Mouse (Mus musculus) kidney, adult 9 months (tissue): ENCODE measurements around the gene Pan3.

Experiments
- DNase-seq: peaks from one replicate; pipeline ENCODE4 v3.0.0; 2022

Pan3 gene

DNA sequence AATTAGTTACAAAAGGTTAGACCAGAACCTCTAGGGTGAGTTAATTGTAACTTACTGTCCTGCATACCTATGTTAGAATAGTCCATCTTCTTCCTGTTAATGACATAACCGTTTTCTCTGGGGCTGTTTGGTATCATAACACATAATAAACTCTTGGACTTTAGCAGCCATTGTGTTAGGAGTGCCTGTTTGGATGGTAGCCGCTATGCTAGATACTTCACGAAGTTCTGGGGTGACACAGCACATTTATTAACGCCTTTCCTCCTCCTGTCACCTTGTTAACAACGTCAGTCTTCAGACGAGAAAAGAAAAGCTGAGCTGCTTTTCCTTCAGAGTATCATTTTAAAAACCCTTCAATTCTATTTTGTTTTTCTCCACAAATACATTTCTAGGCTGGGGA lies 59.3 kb downstream of the Pan3 start:
- peak; percentile 26 for DNase-seq

DNA sequence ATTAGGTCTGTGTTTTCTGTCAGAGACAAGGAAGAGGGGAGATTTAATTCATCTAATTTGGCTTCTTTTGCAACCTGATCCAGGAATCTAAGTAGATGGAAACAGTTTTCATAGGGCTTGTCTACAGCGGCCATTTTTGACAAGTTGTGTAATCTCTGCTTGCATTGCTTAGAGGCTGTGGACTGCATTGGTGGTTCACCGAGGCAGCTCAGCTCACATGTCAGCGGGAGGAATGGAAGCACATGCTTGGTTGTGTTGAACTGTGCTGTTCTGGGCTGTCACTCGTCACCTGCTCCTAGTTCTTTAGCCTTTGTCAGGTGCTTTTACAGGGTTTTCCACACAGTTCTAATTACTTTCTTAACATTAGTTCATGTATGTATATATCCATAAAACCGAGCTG lies 60.9 kb downstream of the Pan3 start:
- no peak for DNase-seq

DNA sequence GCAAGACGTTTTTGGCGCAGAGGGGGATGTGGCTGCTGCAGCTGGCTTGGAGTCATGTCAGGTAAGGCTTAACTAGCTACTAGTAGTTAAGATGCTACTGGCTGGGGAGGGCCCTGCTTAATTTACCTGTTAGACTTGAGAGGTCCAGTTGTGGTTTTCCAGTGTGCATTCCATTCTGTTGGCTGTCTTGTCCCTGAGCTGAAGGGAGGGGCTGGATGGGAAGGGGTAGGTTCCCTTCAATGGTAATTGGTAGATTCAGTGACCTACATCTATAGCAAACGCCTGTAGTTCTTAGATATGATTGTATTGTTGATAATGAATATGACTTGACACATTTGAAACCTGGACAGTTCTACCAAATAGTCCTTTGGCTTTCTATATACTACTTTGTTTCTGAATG lies 62.5 kb downstream of the Pan3 start:
- DNase-seq = no peak

DNA sequence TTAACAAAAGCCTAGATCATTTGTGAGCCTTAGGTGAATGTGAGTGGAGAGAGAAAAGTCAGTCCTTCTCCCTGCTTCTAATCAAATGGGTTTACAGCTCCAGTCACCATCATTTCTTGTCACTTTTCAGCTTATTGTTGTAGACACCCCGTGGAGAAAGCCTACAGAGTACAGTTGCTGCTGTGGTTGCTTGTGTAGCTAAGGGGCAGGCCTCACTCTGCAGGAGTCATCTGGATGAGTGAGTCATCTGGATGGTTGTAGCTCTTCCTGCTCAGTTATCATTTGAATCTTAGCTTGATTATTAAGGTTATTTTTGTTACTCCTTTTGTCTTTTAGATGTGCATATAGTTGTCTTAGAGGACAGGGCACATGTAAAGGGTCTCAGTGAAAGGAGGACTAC lies 63.2 kb downstream of the Pan3 start:
- DNase-seq = no peak

DNA sequence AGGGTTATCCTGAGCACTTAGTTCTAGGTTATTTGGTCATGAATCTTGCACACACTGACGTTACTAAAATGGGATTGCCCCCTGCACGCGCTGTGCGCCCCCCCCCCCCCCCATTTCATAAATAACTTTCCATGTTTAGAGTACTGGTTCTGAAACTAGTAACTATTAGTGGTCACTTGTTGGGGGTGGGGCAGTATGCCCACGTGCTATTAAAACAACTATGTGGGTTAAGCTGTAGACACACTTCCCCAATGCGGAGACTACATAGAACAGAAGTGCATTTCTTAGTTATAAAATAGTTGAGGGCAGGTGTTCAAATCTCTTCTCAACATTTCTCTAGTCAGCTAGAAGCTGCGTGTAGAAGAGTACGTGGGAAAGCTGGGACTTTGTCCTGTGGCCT lies 63.7 kb downstream of the Pan3 start:
- DNase-seq = no peak

DNA sequence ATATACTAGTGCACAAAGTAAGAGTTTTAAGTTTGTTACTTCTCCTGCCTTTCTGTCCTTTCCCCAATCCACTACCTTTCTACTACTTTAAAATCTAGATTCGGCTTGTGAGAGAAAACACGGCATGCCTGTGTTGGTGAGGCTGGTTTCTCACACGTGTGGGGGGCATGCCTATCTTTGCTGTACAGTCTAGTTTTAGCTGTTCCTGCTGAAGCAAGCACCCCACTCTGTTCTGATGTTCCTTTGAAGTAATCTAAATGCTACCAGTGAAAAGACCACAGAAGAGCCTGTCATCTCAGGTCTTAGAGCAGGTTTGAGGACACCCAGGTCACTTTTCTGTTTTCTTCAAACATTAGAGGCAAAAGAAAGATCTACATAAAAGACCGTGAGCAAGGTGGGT lies 64.4 kb downstream of the Pan3 start:
- DNase-seq = no peak

DNA sequence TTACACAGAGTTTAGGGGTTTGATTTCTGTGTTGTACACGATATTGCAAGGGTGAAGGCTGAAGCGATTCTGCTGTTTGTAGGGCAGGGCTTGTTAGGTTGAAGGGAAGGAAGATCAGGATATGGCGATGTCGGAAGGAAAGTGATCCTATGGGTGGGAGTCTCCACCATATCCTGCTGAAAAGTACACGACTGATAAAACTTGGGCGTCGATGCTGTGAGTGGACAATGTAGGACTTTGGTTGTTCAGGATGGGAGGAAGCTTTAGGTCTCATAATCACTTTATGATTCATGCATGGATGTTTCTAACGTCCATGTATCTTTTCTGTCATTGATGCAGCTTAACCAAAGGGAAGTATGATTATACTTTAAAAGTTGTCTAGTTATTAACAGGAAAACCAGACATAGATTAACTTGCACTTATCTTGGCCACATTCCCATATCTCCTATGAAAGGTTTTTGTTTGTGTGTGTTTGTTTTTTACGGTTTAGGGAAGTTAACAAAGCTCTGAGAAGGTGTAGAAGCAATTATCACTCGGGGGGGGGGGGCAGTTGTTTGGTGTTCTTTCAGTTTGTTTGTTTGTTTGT lies 64.9 kb downstream of the Pan3 start:
- DNase-seq = no peak

DNA sequence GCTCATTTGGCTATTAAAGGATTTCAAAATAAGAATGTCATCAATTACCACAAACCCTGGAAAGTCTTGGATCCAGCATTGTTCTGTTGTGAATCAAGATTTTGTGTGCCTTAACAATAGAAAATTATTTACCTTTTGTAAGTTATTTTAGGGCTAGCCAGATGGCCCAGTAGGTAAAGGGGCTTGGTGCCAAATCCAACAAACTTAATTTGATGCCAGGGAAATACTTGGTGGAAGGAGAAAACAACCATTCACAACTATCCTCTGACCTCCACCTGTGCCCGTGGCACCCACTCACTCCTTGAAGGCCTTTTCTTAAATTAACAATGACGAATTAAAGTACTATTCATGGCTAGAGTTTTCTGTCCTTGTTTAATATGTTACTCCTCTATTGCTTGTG lies 66.0 kb downstream of the Pan3 start:
- DNase-seq = peak; percentile 42

DNA sequence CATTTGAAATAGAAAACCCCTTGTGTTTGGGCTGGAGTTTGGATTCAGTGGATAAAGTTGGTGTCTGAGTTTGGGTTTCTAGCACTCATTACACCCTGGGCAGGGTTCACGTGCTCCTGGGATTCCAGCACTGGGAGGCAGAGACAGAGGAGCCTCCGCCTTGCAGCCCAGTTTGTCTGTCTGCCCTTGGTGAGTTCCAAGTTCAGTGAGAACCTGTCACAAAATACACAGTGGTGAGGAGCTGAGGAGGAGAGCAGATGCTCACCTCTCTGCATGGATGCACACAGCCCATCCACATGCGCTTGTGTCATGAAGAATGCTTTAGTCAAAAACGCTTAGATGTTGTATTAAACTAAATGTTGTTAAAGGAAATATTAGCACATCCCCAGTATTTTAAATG lies 67.0 kb downstream of the Pan3 start:
- DNase-seq = peak; percentile 77

DNA sequence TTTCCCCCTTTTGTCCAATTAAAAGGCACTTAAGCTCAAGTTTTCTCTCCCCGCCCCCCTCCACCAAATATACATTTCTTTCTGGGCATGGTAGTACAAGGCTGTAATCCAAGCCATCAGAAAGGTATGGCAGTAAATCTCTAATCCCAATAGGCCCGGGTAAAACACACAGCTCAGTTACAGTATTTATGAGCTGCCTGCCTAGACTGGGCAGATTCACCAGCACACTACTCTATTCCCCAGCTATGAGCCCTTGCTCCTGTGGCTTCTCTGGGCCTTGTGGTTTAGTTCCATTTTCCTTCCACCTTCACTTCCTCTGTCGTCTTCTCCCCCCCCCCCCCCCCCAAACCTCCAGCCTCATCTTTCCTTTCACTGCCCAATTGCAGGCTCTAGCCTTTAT lies 67.8 kb downstream of the Pan3 start:
- DNase-seq = no peak

DNA sequence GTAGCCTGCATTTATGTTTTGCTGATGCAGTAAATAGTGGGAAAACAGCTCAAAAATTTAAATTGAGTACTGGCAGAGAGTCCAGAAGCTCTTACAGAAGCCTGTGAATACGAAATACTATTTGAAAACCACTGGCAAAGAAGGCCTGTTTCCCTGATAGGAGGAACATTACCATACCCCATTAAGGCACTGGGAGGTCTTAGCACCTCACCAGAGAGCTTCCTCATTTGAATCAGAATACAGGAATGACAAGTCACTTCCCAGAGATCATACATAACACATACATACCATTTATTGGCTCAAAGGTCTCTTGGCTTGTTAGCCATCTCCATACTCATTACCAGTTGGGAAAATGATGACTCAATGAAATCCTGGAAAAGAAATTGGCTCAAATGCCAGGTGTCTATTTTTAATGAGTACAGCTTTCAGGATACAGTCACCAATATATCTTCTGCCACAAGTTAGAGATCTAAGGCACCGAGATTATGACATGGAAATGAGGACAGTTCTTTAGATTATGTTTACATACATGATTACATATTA lies 71.6 kb downstream of the Pan3 start:
- no peak for DNase-seq

DNA sequence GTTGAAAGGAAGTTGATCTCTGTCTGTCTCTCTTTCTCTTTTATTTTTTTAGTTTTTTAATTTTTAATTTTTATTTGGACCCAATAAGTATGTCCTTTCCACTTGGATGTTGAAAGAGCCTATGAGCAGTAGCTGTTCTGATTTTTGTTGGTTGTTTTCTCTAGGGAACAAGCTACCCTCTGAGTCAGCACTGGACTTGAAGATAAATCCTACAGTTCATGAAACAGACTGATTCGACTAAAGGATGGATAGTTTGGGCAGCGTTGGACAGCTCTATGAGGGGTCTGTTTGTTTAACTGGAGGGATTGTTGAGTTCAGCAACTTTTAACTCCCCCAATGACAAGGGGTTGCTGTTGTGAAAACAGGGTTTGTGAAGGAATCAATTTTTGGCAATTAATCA lies 73.0 kb downstream of the Pan3 start:
- no peak for DNase-seq

DNA sequence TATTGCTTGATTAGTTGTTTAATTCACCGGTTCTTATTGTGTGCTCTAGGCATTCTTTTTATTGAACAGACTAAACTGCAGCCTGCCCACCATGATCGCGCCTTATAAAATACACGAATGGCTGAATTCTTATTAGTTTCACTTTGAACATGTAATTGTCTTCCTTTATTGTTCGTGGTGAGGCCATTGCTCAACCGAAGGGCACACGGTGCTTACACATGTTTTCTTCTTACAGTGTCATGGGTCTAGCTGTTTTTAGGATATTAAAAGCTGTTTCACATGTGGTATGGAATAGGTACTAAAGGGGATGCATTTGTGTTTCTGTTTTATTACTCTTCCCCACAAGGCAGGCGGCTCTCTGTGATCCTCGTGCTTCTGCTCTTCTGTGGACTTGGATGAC lies 81.4 kb downstream of the Pan3 start:
- DNase-seq = no peak

DNA sequence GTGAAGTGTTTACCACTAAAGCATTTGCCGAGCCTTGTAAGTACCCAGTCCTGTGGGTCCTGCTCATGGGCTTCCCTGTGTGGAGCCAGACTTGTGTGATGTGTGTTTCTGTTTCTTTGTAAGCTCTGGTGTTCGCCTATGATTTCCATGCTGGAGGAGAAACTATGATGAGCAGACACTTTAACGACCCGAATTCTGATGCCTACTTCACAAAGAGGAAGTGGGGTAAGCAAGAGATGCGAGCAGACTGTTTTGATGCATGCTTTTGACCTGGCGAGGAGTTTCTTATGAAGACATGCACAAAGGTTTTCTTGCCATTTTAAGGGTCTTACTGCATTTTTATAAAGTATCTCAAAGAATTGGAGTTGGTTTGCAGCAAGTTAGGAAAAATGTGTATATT lies 97.0 kb downstream of the Pan3 start:
- DNase-seq = no peak

DNA sequence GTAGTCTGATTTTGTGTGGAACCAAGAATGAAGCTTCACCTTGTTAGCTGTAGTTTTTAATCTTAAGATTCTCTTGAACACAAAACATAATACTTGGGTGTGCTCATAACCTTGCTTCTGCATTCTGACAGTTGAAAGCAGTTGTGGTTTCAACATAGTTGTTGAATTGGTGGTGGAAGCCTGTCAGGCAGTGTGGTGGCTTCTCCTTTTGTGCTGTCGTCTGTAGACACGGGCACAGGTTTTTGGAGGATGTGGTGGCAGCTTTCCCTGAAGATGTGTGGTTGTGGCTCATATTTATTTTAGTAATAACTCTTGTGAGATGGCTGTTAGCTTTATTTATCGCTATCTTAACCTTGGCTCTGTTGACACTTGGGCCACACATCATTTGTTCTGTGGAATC lies 97.8 kb downstream of the Pan3 start:
- no peak for DNase-seq

DNA sequence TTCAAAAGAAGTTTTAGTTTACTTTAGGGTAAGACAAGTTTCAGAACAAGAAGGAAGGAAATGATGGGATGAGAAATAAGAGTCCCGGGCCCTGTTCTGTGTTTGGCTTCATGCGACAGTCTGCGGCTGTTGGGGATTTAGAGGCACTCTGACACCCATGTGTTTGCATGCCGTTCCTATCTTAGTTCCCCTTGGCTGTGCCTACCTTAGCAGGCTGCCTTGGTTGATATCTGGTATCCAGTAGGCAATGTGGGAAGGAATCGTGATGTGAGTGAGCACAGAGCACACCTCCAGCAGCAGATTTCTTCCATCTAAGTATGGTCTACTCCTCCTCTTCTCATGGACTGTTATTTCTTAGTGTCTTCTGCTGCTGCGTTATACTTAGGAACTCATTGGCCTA lies 102.1 kb downstream of the Pan3 start:
- no peak for DNase-seq

DNA sequence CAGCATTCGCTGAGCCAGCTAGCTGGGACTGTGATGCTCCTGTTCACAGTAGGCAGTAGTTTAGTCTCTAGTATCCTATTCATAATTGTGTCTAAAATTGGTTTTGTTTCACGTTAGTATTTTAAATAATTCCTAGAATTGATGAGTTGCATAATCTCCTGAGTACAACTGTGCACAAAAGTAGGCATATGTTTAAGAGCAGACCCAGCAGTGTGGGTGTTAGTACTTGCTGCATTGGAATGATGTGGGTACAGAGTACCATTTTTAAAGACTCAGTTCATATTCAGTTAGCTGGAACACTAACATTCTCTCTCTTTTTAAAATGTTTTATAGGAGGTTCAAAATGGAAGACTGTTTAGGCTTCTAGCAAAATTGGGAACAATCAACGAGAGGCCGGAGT lies 109.4 kb downstream of the Pan3 start:
- no peak for DNase-seq

DNA sequence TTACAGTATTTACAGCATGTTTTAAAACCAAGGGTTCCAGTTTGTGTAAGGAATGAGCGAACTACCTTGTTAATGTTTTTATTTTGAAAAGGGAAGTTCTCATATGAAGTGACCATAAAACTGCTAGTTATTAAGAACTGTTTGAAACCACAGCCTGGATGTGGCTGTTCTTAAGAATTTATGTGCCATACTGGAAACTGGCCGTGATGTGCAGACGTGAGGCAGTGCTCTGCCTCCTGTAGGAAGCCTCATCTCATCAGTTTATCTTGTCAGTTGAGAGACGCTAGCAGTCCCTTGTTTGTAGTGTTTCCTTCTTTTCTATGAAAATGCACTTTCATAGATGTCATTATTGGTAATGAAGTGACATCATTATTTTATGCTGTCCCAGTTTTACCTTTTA lies 109.9 kb downstream of the Pan3 start:
- DNase-seq = no peak

DNA sequence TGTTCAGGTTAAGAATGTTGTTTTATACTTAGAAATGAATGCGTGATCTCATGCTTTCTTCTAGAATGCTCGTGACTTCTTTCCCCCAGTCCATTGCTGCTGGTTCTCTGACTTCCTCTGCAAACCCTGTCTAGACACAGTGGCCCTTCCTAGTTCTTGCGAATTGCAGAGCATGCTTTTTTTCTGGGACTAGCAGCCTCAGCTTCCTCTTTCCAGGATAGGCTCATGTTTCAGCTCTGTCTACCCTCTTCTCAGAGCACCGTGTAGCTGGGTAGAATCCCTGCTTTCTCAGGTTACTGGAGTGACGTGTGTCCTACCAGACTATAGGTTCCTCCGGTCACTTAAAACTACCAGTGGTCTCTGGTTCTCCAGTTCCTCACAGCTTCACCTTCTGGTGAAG lies 112.3 kb downstream of the Pan3 start:
- DNase-seq = no peak

DNA sequence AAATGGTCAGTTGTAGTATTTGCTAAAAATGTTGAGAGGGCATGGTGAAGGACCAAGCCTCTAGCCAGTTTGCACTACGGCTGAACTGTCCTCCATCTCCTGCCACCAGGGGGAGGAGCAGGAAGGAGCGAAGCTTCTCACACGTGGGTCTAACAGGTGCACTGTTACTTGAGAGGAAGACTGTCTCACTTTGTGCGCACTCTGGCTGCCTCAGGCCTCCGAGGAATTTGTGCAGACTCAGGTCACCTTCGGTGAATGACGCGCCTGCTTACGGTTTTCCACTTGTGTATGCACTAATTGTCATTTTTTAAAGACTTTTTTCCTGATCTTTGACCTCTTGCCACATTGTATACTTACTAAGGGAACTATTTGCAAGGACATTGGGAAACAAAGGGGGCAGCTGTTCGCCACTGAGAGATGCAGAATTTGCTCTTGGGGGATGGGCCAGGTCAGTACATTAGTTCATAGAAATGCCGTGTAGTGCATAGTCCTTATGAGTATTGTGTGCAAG lies 115.8 kb downstream of the Pan3 start:
- peak; percentile 43 for DNase-seq

DNA sequence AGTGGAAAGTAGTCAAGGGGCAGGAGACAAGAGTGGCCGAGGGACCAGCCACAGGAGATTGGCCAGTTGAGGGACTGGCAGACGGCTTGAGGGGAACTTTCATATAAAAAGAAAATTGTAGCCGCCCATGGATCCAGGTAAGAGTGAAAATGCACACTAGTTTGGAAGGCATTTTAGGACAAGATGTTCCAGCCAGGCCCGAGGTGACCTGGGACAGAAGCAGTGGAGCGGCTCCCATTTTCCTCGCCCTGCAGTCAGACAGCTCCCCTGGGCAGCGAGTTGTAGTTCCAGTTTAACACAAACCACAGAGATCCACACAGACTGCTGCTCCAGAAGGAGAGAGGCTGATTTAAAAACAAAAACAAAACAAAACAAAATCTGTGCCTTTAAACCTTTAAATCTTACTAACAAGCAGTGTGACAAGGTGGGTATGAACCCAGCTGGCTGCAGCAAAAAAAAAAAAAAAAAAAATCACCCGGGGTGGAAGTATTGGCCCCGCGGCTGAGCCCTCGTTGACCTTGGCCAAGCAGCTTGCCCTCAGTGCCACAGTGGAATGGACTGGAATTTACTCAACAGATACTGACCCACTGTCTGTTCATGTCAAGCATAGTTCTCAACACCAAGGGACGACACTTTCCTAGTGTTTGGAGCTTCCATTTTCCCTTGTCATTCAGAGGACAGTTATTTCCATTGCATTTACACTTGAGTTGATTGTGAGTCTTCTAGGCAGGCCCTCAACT lies 119.2 kb downstream of the Pan3 start:
- DNase-seq = peak; percentile 53

DNA sequence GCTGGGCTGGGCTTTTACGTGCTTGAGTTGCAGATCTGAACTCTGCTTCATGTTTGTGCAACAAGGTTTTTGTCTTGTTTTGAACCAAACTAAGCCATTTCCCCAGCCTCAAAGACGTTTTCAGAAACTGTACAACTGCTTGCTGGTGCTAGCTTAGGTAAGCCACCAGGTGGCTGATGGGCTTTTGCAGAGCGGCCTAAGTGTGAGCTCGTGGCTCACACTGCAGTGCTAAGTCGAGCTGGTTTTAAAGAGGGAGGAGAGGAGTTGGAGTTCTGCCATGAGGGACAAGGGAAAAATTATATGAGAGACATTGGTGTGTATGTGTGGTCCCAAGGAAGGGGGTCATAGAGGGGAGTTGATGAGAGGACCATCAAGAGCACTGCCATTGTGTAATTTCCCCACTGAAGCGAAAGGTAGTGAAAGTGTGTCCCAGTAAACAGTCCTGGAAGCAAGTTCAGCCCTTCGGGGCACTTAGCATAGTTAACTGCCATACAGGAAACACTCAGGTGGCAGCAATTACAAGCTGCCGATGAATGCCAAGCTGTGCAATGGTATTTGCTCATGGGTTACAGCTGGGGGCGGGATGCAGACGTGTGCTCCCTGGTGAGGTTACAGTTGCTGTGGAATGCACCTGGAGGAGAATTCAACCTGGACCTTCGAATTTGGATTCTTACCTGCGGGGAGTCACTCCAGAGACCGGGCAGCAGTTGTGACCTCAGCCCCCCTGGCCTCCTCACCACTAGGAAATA lies 122.1 kb downstream of the Pan3 start:
- DNase-seq = peak; percentile 56

DNA sequence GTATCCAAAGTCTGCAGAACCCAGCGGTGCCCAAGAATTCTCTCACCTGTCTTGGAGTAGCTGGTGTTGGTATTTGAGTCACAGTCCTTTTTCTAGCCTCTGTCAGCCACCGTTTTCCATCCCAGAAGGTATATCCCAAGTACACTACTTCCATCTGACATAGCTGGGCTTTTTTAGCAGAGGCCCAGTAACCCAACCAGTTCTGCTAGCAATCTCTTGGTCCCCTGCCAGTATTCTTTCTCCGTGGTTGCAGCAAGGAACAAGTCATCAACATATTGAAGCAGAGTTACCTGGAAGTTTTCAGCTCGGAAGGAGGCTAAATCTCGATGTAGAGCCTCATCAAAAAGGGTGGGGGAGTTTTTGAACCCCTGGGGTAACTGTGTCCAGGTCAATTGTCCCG lies 127.7 kb downstream of the Pan3 start:
- DNase-seq = peak; percentile 39
